ENCODE assay signal across 29 mouse cellular contexts in genomic region chr5:87380234-87380633, GRCm38 (mm10). TPM values are rescaled to one million over a fixed set of nuclear protein-coding genes. Genes with fewer than 3 reads are reported as not detected.
"Had no signal": no experiment of that assay in that cellular context is flagged by ENCODE, and none has a peak within 500 bp of the region (broad histone marks: within the 10 kb centered on the region; RNA-seq: fewer than 3 reads in every experiment).

No protein-coding gene starts in this region.

- H3K27me3 ChIP-seq: hindbrain, embryonic 15.5 days; lung, embryonic 15.5 days; midbrain, embryonic 15.5 days; neural tube, embryonic 13.5 days had no signal

- H3K4me3 ChIP-seq: hindbrain, embryonic 15.5 days; layer of hippocampus, adult 2 months; lung, embryonic 15.5 days; midbrain, embryonic 15.5 days; neural tube, embryonic 13.5 days had no signal

- H3K9me3 ChIP-seq: hindbrain, embryonic 15.5 days; lung, embryonic 15.5 days; midbrain, embryonic 15.5 days; neural tube, embryonic 13.5 days had no signal

- H3K4me1 ChIP-seq: hindbrain, embryonic 15.5 days; lung, embryonic 15.5 days; midbrain, embryonic 15.5 days; neural tube, embryonic 13.5 days had no signal

- H3K36me3 ChIP-seq: hindbrain, embryonic 15.5 days; lung, embryonic 15.5 days; midbrain, embryonic 15.5 days; neural tube, embryonic 13.5 days had no signal

- DNase-seq: kidney, adult 2 months; kidney, postnatal 25 days; layer of hippocampus, adult 9-11 months; lung, adult 18-20 months; lung, postnatal 10 days; lung, postnatal 36 days; thymus, adult 2 months; thymus, postnatal 14 days; thymus, postnatal 4 days had no signal

- H3K4me2 ChIP-seq: hindbrain, embryonic 15.5 days; lung, embryonic 15.5 days; midbrain, embryonic 11.5 days; midbrain, embryonic 15.5 days; neural tube, embryonic 13.5 days had no signal

- H3K27ac ChIP-seq: hindbrain, embryonic 15.5 days; kidney, postnatal 0 days; layer of hippocampus, adult 2 months; liver, embryonic 14.5 days; lung, embryonic 15.5 days; midbrain, embryonic 15.5 days; neural tube, embryonic 13.5 days had no signal

- H3K9ac ChIP-seq: hindbrain, embryonic 15.5 days; liver, embryonic 14.5 days; lung, embryonic 15.5 days; midbrain, embryonic 15.5 days; neural tube, embryonic 13.5 days had no signal

- ATAC-seq: midbrain, embryonic 15.5 days had no signal

RNA-seq across cellular contexts. Expression of gene Ugt2a3, which starts 43.2 kb away (rescaled TPM):
- total RNA-seq: layer of hippocampus, adult 2 months; layer of hippocampus, postnatal 25 days; left cerebral cortex, adult 18-20 months; left cerebral cortex, postnatal 36 days; megakaryocyte-erythroid progenitor cell, adult 5-6 weeks; neutrophil, adult 5-6 weeks had no signal
- polyA plus RNA-seq: hindbrain, embryonic 15.5 days; kidney, embryonic 14.5 days; limb, embryonic 11.5 days; limb, embryonic 14.5 days; liver, embryonic 14.5 days; lung, embryonic 15.5 days; midbrain, embryonic 11.5 days; midbrain, embryonic 15.5 days; neural tube, embryonic 13.5 days; testis, adult 2 months; thymus, adult 2 months had no signal

RNA-seq across cellular contexts. Expression of gene Ugt2b38, which starts 43.8 kb away (rescaled TPM):
- total RNA-seq: layer of hippocampus, adult 2 months; layer of hippocampus, postnatal 25 days; left cerebral cortex, adult 18-20 months; left cerebral cortex, postnatal 36 days; megakaryocyte-erythroid progenitor cell, adult 5-6 weeks; neutrophil, adult 5-6 weeks had no signal
- polyA plus RNA-seq: hindbrain, embryonic 15.5 days; intestine, embryonic 14.5 days; large intestine, adult 2 months; limb, embryonic 11.5 days; limb, embryonic 14.5 days; liver, embryonic 14.5 days; lung, embryonic 15.5 days; midbrain, embryonic 11.5 days; midbrain, embryonic 15.5 days; neural tube, embryonic 13.5 days; stomach, embryonic 14.5 days; testis, adult 2 months; thymus, adult 2 months had no signal
